Mouse (Mus musculus): ENCODE measurements around the gene Sipa1l2. TPM values are rescaled to one million over a fixed set of nuclear protein-coding genes. Genes with fewer than 3 reads are reported as not detected.

Gene Sipa1l2
- total RNA-seq, 2 experiments from 2014 or later = 47.6 to 52.7 TPM

DNA sequence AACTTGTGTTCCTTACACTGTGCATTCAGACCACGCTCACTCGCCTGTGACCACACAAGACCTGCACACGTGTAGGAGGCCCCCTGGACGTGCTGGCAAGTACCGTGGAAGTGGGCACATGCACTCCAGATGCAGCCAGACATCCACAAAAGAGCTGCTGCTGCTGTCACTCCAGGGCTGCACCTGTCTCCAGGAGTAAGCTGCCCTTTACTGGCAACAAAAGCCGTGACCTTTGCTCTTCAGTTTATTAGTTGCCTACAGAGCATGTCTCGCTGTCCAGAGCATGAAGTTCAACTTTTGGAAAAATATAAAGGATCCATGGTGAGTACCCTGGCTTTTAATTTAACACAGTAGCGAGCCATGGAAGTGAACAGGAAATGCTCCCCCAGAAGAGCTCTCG is 98.2 kb downstream of the Sipa1l2 start:
- no peak for DNase-seq (ENCODE audit: low spot score in 2 of 2)

DNA sequence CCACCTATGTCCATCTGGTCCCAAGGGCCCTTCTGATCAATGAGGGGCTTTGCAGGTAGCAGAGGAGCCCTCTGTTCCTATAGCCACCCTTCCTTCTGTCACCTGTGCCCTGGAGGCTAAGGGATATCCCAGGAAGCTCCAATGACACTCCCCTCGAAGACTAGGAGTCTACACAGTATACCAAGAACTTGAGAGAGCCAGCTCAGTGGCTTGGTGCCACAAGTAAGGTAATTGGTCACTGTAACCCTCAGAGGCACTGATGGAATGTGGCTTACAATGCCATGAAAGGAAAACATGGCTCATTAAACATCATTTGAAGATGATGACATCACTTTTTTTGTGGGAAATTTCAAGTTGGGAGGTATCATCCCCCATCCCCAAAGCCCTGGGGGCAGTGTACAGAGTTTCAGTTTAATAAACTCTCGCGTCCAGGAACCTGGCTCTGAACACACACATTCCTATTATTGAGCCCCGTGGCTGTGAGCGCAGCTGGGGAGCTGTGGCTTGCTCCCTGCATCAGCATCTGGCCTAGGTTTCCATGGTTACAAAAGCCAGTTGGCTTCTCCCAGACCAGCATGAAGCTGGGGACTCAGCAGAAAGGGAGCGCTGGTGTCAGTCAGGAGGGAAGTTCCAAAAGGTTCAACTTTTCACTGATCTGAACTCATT is 104.3 kb downstream of the Sipa1l2 start:
- DNase-seq (ENCODE audit: low spot score in 2 of 2) = no peak

DNA sequence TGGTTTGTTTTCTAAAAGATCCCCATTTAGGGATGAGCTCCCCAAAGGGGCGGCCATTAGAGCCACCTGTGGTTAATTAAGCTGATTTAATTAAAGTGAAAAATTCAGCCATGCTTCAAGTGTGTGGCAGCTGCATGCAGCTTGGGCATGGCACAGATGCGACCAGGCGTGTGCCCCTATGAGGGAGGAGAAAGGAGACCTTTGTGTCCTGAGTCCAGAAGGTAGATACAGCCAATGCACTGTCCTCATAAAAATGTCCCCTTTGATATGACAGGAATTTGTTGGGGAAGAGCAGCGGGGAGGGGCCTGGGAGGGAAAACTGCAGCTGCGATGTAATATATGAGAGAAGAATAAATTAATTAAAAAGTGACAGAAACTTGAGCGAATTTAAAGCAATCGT is 106.7 kb downstream of the Sipa1l2 start:
- DNase-seq (ENCODE audit: low spot score in 2 of 2) = no peak

DNA sequence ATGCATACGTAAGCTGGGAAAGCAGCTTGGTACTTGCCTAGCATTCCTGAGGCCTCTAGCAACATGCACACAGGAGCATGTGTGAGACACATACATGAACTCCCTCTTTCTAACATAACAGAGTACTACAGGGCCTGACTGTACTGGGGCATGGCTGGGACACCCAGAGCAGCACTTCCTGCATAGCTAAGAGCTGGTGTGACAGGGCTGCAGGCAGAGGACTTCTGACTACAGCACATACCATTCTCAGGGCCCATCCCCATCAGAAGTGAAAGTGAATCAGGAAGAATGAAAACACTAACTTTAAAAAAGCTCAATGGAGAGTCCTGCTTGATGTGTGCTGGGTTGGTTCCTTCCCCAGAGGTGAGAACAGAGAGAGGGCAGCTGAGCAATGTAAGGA is 108.1 kb downstream of the Sipa1l2 start:
- DNase-seq (ENCODE audit: low spot score in 2 of 2) = no peak

DNA sequence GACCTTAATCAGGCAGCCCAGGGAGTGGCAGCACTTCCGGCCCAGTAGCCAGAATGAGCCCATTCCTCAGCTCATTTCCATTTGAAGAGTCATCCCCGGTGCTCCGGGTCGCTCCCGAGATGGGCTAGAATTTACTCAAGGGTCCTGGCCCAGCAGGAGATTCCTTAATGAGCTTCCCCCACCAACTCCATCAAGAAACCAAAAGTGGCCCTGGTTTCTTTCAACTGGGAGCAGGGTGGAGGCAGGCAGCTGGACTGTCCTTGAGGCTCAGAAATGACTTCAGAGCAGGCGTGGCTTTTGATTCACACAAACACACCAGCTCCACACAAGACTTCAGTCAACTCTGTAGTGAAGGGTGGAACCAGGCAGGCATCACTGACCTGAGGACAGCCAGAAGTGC is 109.0 kb downstream of the Sipa1l2 start:
- DNase-seq (ENCODE audit: low spot score in 2 of 2) = no peak

DNA sequence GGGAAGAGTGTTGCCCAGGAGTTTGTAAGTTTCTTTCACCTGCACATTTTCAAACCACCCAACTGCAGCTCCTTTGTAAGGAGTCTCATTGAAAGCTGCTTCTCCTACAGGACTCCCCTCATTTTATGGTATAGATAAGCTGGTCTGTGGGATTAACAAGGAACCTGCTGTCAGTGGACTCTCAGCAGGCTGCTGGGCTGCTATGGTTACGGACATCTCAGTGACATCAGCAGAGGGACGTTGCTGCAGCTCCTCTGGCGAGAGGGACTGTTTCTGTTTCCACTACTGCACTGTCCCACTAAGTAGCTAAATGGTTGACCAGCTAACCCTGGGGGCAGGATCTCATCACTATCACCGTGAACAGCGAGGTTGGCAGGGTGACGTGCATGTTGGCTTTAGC is 120.6 kb downstream of the Sipa1l2 start:
- no peak for DNase-seq (ENCODE audit: low spot score in 2 of 2)

DNA sequence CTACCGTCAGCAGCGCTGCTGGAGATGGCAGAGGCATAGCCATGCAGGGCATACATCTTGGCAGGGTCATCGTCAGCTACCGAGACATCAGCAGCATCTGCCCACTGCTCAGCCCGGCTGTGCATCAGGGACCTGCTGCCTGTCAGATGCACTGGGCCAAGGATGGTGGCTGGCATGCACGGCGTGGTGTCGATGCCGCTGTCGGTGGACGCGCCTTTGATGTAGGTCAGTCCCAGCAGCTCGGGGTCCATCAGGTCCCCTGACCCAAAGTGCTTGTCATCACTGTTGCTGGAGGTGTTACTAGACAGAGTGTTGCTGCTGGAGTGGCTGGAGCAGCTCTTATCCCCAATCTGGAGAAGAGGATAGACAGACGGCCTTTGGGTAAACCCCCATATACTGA is 122.1 kb downstream of the Sipa1l2 start:
- no peak for DNase-seq (ENCODE audit: low spot score in 2 of 2)

DNA sequence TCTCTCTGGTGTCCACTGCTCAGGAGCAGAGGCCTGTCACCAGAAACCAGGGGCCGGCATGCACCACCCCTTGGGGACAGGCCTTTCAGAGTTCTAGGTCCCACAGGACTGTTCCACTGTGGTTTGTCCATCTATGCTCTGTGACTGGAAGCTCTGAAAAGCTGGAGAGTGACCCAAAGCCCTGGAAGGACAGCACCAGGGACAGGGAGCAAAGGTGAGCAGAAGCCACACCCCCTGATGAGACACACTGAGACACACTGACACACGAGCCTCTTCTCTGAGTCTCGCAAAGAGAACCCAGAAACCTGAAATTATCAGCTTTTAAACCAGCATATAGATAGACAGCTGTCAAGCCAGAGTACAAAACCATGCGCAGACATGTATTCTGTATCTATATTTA is 123.4 kb downstream of the Sipa1l2 start:
- DNase-seq (ENCODE audit: low spot score in 2 of 2) = no peak

DNA sequence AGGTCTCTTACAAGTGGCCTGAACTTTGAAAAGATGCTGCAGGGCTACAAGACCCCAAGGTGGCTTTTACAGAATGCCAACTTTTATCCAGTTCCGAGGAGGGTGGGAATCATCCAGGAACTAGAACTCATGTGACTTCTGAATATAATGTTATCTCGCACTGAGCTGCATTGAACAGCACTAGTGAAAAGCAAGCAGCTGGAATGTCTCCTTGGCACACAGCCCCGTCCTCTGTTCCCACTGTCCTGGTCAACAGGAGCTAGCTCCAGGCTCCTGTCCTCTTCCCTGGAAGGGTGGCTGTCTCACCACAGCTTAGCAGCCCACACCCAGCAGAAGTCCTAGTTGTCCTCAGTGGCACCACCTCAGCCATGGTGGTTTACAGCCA is 124.4 kb downstream of the Sipa1l2 start:
- no peak for DNase-seq (ENCODE audit: low spot score in 2 of 2)

DNA sequence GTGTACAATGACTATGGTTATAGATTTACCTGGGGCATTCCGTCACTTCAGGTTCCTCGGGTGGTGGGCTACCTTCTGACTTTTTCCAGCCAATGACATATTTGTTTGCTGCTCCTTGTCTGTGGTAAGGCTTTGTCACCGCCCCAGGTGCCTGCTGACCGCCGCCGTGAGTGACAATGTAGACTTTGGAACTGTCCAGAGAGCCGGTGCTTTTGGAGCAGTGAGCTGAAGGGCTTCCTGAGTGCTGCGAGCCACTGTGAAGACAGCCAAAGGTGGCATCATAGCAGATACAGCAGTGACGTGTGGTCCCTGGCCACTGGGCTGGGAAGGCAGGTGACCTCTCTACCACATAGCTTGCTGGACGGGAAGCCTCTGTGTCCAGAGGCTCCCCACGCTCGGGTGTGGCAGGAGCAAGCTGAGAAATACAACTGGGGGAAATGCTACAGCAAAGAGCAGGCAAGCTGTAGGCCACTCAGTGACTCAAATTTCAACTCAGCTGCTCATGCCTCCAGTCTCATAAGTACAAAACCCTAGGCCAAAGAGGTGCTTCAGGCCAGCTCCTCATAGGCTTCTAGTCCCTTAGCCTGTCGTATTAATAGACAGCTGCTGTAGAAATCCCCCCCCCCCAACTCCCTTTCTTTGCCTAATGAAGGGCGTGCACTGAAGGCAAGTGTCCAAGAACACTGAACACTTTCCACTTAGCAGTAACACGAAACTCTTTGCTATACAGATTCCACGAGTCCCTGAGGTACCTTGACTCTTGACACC is 125.0 kb downstream of the Sipa1l2 start:
- no peak for DNase-seq (ENCODE audit: low spot score in 2 of 2)

DNA sequence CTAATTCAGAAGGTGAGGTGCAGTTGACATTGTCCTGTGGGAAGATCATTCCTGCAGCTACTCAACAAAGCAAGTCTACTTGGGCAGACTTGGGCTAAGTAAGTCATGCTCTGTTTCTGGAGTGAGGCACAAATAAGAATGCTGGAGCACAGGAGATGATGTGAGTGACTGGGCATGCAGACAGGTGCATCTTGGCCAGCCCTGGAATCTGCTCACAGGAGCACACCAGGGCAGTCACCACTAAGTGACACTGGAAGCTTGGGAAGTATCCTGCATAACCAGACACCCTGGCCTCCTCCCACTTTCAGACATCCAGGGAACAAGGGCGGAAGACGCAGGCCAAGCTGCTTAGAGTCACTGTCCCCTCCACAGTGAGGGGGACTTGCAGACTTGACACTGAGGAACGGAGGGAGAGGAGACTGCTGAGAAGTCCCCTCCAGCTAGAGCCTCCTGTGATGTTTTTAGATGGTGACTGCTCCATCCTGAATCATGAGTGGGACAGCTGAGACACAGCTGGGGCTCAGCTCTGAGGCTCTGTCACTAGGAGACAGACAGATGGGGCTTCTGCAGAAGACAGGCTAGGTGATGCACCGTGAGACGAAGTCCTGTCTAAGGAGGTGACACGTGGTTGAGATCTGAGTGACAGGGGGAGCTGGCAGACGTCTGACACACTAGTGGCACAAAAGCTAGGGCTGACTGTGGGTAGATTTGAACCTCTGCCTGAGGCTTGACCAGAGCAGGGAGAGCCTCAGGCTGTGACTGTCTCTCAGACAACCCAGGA is 134.1 kb downstream of the Sipa1l2 start:
- DNase-seq (ENCODE audit: low spot score in 2 of 2) = no peak

DNA sequence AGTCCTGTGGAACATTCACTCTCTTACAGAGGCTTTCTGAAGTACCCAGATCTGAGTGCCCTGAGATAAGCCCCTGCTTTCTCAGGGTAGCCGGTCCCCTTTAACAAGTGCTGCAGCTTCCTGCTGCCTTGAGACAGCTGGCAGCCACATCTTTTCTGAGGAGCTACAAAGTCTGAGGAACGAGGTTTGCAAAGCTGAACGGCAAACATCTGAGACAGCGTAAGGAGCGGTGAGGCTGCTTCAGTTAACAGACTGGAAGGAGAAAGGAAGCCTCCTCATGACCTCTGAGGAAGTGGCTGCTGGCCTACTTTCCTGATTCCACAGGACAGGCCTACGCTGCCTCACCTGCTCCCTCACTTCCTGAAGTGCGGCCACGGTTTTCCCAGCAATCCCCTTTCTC is 135.5 kb downstream of the Sipa1l2 start:
- no peak for DNase-seq (ENCODE audit: low spot score in 2 of 2)

DNA sequence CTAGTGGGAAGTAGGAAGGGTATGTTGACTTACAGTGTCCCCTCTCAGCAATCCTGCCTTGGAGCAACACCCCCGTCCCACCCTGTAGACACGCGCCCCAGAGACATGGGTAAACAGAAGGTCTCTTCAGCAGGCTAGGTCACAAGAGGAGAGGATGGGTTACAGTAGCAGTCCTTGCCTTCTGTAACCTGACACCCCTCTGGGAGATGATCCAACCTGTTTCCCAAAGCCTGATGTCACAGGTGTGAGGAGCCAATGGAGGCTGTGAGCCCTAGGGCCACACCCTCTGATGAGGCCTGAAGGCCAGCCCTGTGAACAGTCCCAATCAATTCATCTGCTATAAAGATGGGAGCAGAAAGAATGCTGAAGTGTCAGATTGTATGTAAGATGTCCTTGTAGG is 138.3 kb downstream of the Sipa1l2 start:
- DNase-seq (ENCODE audit: low spot score in 2 of 2) = no peak

DNA sequence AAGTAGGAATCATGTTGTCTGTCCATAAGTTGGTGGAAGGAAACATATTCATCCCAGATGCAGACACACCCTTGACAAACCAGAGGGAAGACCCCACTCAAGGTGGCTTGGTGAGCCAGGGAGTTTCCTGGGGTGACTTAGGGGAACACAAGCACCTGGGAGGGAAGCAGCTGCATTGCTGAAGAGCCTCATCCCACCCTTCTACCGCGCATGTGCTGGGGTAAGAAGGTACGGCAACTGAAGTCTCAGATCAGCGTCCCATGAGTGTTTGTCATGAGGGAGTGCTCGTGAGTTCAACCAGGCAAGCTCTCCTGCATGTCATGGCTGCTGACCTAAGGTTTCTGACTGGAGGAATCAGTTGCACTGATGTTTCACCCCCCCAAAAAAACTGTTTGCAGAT is 138.8 kb downstream of the Sipa1l2 start:
- DNase-seq (ENCODE audit: low spot score in 2 of 2) = no peak

DNA sequence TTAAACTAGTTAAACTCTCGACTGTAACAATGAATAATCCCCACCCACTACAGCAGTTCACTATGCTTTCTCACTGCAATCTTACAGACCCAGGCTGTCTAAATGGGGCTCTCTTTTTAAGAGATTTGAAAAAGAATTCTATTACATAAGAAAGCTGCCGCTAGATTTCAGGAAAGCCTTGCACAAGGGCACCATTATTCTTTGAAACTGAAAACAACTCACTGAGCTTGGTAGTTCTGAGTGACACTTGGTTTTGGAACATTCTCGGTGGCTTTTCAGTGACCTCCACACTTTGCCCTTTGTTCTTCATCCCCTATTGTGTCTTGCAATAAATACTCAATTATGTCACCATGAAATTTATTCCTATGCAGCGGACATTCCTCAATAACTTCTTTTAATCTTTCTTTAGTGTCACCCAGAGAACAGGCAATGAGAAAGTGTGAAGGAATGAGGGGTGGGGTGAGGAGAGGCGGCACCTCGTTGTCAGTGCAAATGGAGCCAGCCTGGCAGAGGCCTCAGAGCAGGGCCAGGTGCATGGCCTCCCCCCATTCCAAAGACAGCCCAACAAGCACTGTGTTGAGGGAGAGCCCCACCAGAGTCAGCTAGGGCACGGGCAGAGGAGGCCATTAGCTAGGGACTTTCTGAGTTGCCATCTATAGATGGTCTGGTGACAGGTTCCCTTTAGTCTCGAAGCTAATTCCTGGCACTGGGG is 140.5 kb downstream of the Sipa1l2 start:
- DNase-seq (ENCODE audit: low spot score in 2 of 2) = no peak

DNA sequence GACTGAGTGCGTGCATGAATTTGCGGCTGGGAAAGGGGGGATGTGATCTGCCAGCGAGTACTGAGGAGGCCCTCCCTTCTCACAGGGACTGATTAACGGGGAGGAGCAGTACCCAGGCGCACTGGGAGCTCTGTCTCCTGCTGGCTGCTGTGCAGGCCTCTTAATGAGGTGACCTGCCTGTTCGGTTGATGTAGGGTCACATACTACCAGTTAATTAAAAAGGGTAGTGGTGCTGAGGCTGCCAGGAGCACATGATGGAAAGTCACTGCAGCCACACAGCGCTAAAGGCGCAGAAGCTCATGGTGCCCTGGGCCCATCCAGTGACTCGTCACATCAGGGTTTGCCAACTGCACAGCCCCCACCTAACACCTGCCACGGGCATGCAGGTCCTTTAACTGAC is 145.7 kb downstream of the Sipa1l2 start:
- no peak for DNase-seq (ENCODE audit: low spot score in 2 of 2)

DNA sequence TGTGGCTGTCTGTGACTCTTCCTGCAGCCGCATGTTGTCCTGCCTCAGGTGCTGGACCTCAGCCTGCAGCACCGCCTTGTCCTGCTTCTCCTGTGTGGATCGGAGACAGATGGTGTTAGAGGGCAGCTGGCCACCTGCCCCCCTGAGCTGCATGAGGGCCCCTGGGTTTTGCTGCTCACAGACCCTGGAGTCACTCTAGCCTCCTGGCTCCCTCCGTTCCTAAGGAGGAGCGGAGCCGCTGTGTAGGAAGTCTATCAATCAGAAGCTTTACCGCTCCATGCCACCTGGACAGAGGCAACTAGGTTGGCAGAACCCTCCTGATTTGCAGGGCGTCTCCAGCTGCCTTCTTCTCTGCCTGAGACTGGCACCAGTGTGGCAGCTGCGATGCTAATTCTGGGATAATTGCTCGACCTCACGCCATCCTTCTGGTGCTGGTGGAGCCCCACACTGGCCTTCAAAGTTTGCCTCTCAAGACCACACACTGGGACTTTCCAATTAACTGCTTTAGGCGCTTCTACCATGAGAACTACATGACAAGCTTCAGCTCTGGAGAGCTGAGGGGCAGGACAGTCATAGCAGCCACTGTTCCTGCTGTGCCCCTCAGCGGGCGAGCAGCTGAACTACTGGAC is 150.3 kb downstream of the Sipa1l2 start:
- DNase-seq (ENCODE audit: low spot score in 2 of 2) = no peak

DNA sequence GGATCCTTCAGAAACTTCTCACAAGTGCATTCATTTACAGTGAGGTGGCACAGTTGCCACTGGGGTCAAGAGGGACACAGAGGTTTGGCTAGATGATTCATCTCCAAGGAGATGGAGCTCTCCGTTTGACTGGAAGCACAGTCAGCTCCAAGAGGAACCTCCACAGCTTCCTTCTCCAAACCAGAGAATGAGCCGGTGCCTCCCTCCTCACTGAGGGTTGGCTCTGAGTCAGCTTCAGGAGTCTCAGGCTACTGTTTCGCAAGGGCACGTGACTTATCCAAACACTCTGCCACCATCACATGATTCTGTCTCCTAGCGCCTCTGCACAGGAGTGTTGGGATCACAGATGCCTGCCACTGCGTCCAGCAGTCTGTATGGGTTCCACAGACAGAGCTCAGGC is 153.5 kb downstream of the Sipa1l2 start:
- DNase-seq (ENCODE audit: low spot score in 2 of 2) = no peak

DNA sequence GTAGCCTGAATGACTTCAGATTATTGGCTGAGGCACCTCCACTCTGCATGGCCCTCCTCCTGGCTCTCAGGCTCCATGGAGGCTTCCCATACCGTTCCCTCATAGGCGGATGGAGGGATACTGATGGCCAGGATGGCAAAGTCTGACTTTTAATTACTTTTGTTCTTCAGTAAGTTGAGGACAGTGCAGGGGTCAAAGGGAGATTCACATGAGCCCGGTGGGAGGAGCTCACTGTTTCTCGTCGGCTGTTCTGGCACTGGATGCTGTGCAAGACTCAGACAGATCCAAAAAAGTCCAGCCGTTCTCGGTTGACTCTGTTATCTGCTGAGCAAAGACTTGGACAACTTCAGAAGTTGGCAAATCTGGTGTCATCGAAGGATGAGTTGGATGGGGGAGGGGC is 155.0 kb downstream of the Sipa1l2 start:
- DNase-seq (ENCODE audit: low spot score in 2 of 2) = no peak

DNA sequence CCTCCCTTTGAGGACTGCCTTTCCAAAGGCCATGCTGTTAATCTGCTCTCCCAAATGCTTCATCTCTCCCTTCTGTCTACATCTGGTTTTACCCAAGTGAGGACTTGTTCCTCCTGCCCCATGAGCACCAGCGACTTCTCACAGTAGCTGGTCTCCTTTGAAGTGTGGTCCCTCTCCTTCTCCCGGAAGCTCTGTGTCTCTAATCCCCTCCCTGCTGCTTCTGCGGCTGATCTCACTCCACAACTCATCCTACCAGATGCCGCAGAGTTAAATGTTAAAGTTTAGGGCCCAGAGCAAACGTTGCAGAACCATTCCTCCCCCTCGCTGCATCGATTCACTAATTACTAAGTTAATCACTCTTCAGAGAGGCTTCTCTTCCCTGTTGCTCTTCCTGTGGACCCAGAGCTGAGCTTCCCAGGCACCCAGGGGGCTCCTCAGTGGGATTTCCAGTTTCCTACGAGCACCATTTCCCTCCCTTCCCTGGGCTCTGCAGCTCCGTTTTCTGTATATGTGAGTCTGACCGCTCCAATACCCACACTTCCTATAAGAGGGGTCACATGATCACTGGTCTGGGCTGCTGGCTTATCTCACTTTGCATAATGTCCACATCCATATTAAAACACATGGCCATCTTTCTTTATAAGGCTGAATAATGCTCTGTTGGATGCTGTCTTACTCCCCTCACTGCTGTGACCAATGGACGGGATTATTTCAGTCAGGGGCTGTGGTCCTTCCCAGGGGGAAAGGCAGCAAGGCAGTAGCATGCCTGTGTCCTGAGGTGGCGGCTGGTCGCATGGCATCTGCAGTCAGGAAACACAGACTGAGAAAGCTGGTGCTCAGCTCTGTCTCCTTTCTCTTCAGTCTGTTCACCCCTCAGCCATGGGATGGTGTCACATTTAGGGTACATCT is 156.4 kb downstream of the Sipa1l2 start:
- no peak for DNase-seq (ENCODE audit: low spot score in 2 of 2)

All from adrenal gland, postnatal 4 days (tissue).